Mouse (Mus musculus) ovary, postnatal 36 days (tissue): ENCODE data around the gene Lgi4.

Source experiments
- DNase-seq: peaks from one replicate; pipeline ENCODE4 v3.0.0; 2022; ENCODE audit warnings: low spot score, mixed read lengths

Lgi4 gene

DNA sequence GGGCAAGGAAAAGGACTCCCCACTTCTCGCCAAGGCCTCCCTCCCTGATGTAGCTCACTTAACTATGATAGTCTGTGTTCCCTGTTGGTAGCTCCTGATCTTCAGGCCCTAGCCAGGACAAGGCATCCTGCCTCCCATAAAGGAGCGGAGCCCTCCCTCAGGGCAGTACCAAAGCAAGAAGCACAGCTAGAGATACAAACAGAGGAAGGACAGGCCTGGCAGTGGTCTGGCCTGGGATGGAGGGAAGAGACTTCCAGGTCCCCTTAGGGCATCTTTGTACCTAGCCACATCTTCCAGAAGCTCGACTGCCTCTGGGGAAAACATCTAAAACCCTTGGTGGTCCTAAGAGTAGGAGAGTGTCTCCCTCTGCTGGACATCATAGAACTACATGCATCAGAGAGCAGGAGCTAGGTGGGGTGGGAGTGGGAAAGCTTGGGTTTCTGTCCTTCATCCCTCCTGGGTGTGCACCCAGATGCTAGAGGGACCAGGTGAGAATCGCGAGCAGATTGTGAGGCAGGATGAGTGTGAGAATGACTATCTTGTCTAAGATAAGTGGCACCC, 18.8 kb downstream of the Lgi4 start:
- no peak for DNase-seq

GRCm38 (mm10) chr7:31079670-31080069, 20.5 kb downstream of the Lgi4 start:
- no peak for DNase-seq

DNA sequence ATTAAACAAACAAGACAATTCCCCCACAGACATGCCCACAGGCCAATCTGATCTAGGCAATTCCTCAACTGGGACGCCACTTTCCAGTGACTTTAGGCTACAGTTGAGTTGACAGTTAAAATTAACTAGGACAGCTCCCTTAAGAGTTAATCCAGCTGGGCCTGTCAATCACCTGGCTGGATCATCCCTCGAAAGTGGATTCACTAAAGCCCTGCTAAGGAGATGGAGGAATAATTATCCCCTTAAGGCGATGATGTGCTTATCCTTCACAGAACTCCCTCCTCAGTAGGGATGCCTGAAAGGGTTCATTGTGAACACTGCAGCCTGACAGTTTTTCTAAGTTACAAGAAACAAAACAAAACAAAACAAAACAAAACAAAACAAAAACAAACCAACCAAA, 21.5 kb downstream of the Lgi4 start:
- DNase-seq, result no peak

GRCm38 (mm10) chr7:31081106-31081505, 22.0 kb downstream of the Lgi4 start:
- no peak for DNase-seq

GRCm38 (mm10) chr7:31082106-31082505, 23.0 kb downstream of the Lgi4 start:
- DNase-seq, result no peak

GRCm38 (mm10) chr7:31082831-31083588, 23.9 kb downstream of the Lgi4 start:
- DNase-seq, result no peak

DNA sequence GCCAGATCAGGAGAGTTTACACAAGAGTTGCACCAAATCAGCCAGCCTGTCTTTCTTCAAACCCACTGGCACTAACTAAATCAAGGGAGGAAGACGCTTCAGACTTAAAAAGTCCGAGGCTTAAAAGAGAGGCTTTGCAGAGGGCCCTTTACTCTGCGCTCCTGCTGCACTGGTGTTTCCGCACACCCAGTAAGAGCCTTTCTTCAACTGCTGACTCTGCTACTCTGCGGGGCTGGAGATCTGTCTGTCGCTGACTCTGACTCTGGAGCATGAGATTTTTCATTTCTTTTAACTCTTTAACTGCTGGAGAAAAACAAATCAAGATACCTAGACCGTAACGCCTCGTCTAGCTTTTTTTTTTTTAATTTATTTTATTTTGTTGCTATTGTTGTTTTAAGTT, 25.0 kb downstream of the Lgi4 start:
- DNase-seq, result no peak

DNA sequence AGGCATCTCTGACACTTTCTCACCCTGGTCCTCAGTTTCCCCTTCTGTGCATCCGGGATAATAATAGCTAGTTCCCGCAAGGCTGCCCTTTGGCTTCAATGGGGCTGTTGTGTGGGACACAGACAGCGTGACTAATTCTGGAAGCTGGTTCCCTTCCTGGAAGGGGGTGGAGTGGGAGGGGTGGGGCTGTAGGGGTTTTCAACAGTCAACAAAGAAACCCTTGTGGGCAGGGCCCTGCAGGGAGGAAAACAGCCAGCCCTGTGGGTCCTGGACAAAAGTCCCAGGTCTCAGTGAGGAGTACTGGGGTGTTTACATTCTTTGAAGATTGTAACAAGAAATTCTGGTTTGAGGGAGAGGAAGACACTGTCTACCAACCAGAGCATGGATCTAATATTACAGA, 26.0 kb downstream of the Lgi4 start:
- DNase-seq, result no peak

DNA sequence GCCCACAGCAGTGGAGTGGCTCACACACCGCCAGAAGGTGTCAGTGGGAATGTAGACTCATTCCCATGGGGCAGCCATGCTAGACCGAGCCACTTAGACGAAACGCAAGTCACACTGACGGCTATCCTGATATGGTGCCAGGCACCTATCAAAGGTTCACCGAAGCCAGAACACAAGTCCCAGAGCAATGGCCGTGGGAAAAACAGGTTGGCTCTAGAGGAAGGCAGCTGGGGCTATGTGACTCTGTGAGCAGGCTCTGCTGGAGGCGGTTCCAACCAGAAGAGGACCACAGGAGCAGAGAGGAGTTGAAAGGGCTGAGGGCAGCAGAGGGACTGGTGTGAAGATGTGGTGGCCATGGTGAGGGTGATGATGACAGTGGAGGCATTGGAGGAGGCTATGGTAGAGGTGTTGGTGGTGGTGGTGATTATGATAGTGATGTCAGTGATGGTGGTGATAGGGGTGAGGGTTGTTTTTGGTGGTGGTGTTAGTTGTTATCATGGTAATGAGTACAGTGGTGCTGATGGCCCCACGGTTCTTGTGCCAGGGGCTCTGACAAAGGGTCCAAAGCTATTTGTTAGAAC, 27.1 kb downstream of the Lgi4 start:
- no peak for DNase-seq

- DNase-seq, result no peak
These were observed 28.1 kb downstream of the Lgi4 start for GRCm38 (mm10) chr7:31087262-31087661.

DNA sequence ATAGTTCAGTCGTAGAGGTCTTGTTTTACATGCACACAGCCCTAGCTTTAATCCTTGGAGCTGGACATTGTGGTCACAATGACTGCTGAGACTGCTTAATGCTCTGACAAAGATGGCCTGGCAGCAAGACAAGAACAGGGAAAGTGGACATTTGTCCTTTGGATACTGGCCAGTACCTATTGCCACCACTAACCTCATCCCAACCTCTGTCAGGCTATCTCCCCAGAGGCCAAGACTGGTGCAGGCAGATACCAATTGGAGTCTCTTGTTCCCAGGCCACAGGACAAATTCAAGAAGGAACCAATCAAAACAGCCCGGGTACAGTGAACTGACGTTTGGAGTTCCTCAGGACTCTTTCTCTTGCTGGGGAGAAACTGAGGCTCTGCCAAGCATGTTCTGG, 29.1 kb downstream of the Lgi4 start:
- DNase-seq, result no peak

DNA sequence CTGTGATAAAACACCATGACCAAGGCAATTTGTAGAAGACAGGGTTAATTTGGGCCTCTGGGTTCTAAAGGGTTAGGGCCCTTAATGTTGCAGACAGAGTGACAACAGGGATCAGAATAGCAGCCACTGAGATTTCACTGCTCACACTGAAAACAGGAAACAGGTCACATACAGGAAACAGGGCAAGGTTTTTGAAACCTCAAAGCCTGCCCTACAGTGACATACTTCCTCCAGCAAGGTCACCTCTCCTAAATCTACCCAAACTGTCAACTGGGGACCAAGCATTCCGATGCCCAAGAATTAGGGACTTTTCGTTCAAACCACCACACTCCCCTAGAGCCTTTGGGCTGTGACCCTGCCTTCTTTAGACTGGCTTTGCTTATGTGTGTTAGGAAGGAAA, 30.6 kb downstream of the Lgi4 start:
- DNase-seq, result no peak

DNA sequence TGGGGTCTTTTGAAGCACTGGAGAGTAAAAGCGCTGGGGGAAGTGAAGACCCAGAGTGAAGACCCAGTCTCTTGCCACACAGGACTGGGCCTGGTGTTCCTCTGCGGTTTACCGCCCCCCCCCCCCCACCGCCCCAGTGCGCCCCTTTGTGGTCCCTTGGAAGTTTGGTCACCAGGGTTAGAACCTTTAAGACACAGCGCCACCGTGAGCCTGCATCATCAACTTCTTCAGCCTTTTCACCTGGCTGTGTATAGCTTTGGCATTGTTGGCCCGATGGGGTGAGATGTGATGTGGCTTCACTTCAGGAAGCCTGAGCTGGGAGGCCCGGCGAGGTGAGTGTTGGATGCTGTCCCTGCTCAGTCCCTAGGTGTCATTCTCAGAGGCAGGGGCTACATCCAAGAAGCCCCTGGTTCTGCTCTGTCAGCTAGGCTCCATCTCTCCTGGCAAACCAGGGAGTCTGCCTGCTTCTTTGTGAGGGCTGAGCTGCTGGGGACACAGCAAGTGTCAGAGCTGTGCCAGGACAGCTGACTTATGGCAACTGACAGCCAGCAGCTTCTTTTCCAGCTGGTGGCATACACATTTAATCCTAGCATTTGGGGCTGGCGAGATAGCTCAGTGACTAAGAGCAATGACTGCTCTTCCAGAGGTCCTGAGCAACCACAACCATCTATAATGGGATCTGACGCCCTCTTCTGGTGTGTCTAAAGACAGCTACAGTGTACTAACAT, 35.8 kb downstream of the Lgi4 start:
- DNase-seq, result no peak

GRCm38 (mm10) chr7:31096892-31097564, 37.9 kb downstream of the Lgi4 start:
- DNase-seq, result no peak

DNA sequence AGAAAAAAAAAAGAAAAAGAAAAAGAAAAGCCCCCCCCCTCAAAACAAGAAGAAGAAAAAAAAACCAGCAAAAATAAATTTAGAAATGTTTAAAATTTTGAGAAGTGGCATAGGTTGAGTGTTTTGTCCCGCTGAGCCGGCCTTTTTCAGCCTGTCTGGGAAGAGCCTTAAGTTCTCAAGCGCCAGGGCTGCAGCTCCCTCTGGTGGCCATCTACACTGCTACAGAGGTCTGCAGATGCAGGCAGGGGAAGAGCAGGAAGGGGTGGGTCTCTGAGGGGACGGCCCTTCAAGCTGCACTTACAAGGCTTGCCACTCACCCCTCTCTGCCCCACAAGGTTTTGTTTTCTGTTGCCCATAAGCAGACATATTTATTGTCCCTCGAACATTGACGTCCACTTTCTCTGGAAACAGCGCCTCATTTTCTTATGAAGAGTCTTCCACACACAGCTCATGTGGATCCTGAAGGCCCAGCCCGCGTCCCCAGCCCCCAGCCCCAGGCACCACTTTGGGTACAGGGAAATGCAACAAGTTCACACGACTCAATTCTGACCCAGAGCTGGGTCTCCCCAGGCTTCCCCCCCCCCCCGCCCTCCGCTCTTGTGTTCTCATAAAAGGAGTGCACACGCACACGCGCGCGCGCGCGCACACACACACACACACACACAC, 38.6 kb downstream of the Lgi4 start:
- peak; percentile 86 for DNase-seq

DNA sequence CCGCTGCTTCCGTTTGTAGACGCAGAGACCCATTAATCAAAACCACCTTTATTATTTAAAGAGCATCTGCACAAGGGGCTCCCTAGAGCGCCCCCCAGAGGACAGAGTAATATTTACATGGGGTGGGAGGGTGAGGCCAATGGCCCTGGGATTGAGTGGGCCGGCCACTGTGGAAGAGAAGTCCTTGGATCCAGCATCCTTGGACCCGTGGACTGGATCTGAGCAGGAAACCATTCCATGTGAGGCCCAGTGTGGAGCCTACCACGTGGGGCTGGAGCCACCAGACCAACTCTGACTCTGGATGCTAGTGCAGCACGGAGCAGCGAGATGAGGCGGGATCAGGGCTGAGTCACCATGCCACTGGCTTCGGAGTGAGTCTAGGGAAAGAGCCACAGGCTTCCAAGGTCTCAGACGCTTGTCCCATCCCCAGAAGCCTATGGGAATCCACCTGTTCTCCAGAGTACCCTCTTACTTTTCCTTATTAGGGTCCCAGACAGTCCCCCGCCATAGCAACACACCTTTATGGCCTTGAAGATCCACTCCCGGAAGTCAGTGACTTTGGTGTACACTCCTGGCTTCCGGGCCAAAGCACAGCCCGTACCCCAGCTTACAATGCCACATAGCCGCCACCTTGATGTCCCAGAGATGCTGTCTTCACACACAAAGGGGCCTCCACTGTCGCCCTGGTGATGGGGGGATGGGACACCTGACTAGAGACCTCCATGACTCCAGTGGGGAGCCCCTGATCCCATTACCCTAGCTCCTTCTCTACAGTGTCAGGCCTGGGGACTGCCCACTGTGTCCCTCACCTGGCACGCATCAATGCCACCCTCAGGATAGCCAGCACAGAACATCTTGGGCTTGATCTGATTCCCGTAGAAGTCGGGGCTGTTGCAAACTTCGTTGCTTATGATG, 39.8 kb downstream of the Lgi4 start:
- DNase-seq, result no peak

DNA sequence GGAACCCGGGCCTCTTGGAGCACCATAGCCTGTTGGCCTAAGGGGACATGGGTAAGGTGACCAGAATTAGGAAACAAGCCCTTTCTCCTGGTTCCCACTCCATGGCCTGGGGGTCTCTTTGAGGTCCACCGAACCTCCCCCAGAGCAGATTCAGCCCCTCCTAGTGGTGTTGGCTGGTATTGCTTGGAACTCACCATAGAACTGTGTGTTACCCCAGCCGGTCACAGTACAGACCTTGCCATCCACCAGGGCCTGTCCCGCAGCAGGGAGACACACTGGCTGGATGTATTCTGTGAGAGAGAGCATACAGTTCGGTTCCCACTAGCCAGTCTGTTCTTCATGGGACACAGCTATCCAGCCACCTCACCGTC, 40.5 kb downstream of the Lgi4 start:
- no peak for DNase-seq

GRCm38 (mm10) chr7:31100786-31101185, 41.6 kb downstream of the Lgi4 start:
- no peak for DNase-seq

DNA sequence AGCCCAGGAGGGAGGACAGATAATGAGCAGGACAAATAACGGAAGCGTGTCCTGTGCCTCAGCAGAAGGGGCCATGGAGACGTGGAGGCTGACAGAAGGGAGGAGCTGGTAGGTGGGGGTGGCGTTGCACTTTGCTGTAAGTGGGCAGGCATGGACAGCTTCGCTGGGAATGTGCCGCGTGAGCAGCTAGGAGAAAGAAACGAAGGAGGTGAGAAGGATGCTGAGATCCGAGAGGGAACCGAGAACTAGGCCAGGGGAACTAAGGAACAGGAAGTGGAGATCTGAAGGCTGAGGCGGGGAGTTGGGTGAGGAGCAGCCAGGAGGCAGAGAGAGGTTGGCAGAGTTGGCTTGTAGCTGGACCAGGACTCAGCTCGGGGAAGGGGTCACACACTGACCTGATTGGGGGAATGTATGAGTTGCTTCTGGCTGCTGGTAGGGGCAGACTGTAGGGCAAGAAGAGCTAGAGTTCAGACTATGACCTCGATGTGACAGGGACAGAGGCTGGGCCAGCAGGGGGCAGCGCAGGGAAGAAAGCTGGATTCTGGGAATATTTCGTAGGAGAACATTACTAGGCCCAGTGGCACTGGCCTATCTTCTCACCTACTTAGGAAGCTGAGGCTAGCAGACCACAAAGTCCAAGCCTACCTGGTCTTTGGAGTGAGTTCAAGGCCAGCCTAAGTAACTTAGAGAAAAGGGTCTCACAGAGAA, 46.1 kb downstream of the Lgi4 start:
- peak; percentile 66 for DNase-seq

DNA sequence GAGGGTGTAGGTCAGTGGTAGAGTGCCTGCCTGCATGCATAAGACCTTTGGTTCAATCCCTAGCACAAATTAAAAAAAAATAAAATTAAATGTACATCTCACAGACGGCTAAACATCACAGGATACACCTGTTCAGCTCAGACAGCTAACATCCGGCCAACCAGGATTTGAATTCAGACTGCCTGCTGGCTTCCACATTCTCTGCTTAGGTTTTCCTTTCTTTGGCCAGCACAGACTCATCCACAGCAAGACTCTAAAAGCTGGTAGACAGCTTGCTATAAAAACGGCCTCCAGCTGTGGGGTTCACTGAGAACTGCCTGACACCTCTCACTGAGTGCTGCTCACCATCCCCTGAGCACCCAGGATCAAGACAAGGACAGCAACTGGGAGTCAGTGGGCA, 47.0 kb downstream of the Lgi4 start:
- no peak for DNase-seq
